ENCODE assay signal across 20 mouse cellular contexts in the genomic region with DNA sequence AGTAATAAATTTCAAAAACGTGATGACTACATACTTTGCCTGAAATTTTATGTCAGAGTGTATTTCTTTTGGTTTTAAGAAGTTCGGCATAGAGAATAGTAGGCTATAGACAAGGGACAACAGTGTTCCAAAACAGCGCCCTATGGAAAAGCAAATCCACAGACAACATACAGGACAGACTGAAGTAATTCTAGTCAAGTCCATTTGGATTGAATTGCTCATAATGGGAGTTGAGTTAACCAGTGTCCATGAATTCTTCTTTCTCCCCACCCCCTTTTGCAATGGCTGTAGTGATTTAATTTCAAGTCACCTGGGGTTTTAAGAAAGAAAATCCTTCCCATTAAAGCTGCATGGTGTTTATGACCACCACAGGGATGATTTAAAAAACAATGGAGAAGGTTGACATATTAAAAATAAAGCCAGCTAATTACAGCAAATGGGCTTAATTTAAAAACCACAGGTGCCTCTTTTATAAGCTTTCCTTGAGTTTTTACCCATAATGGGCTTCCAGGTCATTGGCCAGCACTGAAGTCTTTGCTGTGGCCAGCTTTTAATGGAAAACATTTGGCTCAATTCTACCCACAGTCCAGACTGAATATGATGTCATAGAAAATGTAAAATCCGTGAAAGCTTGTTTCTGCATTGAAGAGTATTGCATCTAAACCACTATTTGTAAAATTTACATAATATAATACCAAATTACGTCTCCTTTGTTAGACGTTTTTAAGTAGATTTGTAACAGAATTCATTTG.
"Had no signal": no experiment of that assay in that cellular context is flagged by ENCODE, and none has a peak within 500 bp of the region (broad histone marks: within the 10 kb centered on the region; RNA-seq: fewer than 3 reads in every experiment).

No protein-coding gene starts in this region.

- H3K27ac ChIP-seq: kidney, embryonic 15.5 days; left cerebral cortex, adult 2 months; liver, embryonic 13.5 days; midbrain, embryonic 15.5 days; neural tube, embryonic 12.5 days; neural tube, embryonic 15.5 days; stomach, embryonic 15.5 days had no signal

- H3K9ac ChIP-seq: kidney, embryonic 15.5 days; liver, embryonic 13.5 days; midbrain, embryonic 15.5 days; neural tube, embryonic 12.5 days; neural tube, embryonic 15.5 days; stomach, embryonic 15.5 days had no signal

- H3K4me2 ChIP-seq: kidney, embryonic 15.5 days; liver, embryonic 13.5 days; midbrain, embryonic 11.5 days; midbrain, embryonic 15.5 days; neural tube, embryonic 12.5 days; neural tube, embryonic 15.5 days; stomach, embryonic 15.5 days had no signal

- H3K9me3 ChIP-seq: kidney, embryonic 15.5 days; liver, embryonic 13.5 days; midbrain, embryonic 15.5 days; neural tube, embryonic 12.5 days; neural tube, embryonic 15.5 days; stomach, embryonic 15.5 days had no signal

- DNase-seq: kidney, adult 2 months; kidney, postnatal 10 days; kidney, postnatal 36 days; layer of hippocampus, postnatal 36 days; left cerebral cortex, postnatal 4 days; liver, embryonic 13.5 days; lung, adult 2 months; lung, postnatal 14 days; lung, postnatal 4 days; right cerebral cortex, adult 18-20 months; right cerebral cortex, postnatal 14 days; right cerebral cortex, postnatal 4 days; thymus, postnatal 25 days had no signal

- ATAC-seq: midbrain, embryonic 15.5 days had no signal

- H3K27me3 ChIP-seq: kidney, embryonic 15.5 days; liver, embryonic 13.5 days; midbrain, embryonic 15.5 days; neural tube, embryonic 12.5 days; neural tube, embryonic 15.5 days; stomach, embryonic 15.5 days had no signal

- H3K4me1 ChIP-seq: kidney, embryonic 15.5 days; liver, embryonic 13.5 days; midbrain, embryonic 15.5 days; neural tube, embryonic 12.5 days; neural tube, embryonic 15.5 days; stomach, embryonic 15.5 days had no signal

- H3K4me3 ChIP-seq: kidney, embryonic 15.5 days; left cerebral cortex, adult 2 months; liver, embryonic 13.5 days; midbrain, embryonic 15.5 days; neural tube, embryonic 12.5 days; neural tube, embryonic 15.5 days; stomach, embryonic 15.5 days had no signal

- H3K36me3 ChIP-seq: kidney, embryonic 15.5 days; liver, embryonic 13.5 days; midbrain, embryonic 15.5 days; neural tube, embryonic 12.5 days; neural tube, embryonic 15.5 days; stomach, embryonic 15.5 days had no signal
